Mouse (Mus musculus): Measurements from ENCODE around the gene S100a16.

Gene S100a16

GRCm38 (mm10) chr3:90582556-90582955, 45.5 kb downstream of the S100a16 start:
- in situ Hi-C loops (cut with MboI; ENCODE audit: unreplicated experiment in 2 of 2) = loop anchor here (5.0 kb wide), 1 partner anchor 35 kb away; no protein-coding TSS in a partner anchor

GRCm38 (mm10) chr3:90583893-90584292, 46.8 kb downstream of the S100a16 start:
- in situ Hi-C loops (cut with MboI; ENCODE audit: unreplicated experiment in 2 of 2) = loop anchor here (5.0 kb wide), 1 partner anchor 33 kb away; no protein-coding TSS in a partner anchor

- in situ Hi-C loops (cut with MboI; ENCODE audit: unreplicated experiment in 2 of 2) = loop anchor here in 1 of 2 experiments (5.0 kb wide), 2 partner anchors 62 to 93 kb away; partner anchors contain the start of gene Snapin
These were observed 48.5 kb downstream of the S100a16 start for GRCm38 (mm10) chr3:90585595-90585994.

GRCm38 (mm10) chr3:90586016-90586643, 49.1 kb downstream of the S100a16 start:
- in situ Hi-C loops (cut with MboI; ENCODE audit: unreplicated experiment in 2 of 2) = loop anchor here in 1 of 2 experiments (5.0 kb wide), 2 partner anchors 61 to 94 kb away; partner anchors contain the start of gene Snapin

GRCm38 (mm10) chr3:90586906-90587305, 49.9 kb downstream of the S100a16 start:
- in situ Hi-C loops (cut with MboI; ENCODE audit: unreplicated experiment in 2 of 2) = loop anchor here in 1 of 2 experiments (5.0 kb wide), 2 partner anchors 60 to 95 kb away; partner anchors contain the start of gene Snapin

GRCm38 (mm10) chr3:90587361-90588101, 50.5 kb downstream of the S100a16 start:
- in situ Hi-C loops (cut with MboI; ENCODE audit: unreplicated experiment in 2 of 2) = loop anchor here in 1 of 2 experiments (5.0 kb wide), 2 partner anchors 60 to 95 kb away; partner anchors contain the start of gene Snapin

GRCm38 (mm10) chr3:90589390-90589789, 52.3 kb downstream of the S100a16 start:
- in situ Hi-C loops (cut with MboI; ENCODE audit: unreplicated experiment in 2 of 2) = loop anchor here in 1 of 2 experiments (5.0 kb wide), 2 partner anchors 58 to 97 kb away; partner anchors contain the start of gene Snapin

- in situ Hi-C loops (cut with MboI; ENCODE audit: unreplicated experiment in 2 of 2) = loop anchor here in 1 of 2 experiments (5.0 kb wide), 2 partner anchors 57 to 98 kb away; partner anchors contain the start of gene Snapin
These were observed 52.9 kb downstream of the S100a16 start, which contains the start of gene S100a2 for GRCm38 (mm10) chr3:90589947-90590346. Gene S100a2, plus strand, starts transcription at chr3:90590247.
